Mouse (Mus musculus): ENCODE data around the gene Ptpra.
A peak's percentile ranks its signal among the peaks of the same experiment; 100 is the strongest.

The Ptpra gene

DNA sequence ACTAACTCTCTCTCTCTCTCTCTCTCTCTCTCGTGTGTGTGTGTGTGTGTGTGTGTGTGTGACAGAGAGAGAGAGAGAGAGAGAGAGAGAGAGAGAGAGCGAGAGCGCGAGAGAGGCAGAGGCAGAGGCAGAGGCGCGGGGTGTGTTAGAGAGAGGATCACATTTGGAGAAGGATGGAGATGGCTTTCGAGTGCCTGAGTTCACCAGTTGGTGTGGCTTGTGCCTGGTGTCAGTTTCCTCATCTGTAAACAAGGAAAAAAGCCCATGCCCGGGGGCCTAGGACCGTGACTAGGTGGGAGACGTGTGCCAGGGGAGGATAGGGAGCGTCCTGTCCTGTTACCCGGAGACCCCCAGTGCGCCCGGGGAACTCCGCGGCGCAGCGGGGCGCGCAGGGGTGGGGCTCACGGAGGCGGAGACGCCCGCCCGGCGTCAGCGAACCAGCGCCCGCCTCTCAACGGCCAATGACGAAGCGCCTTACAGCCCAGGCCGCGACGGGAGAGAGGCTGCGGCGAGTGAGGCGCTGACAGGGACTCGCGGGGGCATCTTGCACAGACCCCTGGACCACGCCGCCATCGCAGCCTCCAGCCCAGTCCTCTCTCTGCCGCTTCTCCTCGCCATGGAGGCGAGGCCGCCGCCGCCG is at the start of gene Ptpra:
TSS of gene Ptpra (plus strand) at position 485 of the 640 bp plus-strand sequence.
- peak; percentile 92 for DNase-seq (ENCODE audit: low spot score)

DNA sequence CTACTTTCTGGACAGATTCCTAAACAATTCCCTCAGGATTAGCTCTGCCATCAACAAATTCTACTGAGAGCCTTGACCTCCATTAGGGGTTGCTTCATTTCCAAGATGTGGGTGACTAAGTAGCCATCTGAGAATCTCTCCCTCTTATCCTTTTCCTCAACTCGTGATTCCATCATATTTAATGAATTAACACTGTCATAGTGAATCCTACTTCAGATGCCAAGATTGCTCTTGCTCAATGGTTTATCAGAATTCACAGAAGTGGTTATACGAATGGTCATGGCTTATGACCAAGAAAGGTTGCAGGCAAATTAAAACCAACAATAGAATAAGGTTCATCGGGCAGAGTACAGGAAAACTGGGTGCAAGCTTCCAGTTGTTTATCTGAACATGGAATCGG is 48.2 kb upstream of the Ptpra start:
- no peak for DNase-seq (ENCODE audit: low spot score)

DNA sequence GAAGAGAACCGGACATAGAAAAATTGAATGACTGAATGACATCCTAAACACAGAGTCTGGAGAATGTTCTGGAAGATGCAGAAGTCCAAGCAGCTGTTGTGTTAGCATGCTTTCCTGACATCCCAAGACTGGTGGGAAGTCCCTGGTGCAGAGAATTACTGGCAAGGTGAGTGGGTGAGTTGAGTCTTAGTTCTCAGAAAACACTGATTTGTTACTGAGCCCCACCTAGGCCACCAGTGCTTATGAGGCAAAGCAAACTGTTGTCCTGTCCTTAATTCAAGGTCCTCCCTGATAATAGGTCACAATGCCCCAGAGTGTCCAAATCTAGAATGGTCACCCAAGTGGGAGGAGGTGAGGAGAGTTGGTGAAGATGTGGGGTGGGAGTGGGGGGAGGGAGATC is 45.1 kb upstream of the Ptpra start, which contains the start of the genes Gm28372 and 1700020A23Rik:
TSS of gene Gm28372 (plus strand) at position 301 of the 400 bp plus-strand sequence.
TSS of gene 1700020A23Rik (plus strand) at position 321 of the 400 bp plus-strand sequence.
- no peak for DNase-seq (ENCODE audit: low spot score)

DNA sequence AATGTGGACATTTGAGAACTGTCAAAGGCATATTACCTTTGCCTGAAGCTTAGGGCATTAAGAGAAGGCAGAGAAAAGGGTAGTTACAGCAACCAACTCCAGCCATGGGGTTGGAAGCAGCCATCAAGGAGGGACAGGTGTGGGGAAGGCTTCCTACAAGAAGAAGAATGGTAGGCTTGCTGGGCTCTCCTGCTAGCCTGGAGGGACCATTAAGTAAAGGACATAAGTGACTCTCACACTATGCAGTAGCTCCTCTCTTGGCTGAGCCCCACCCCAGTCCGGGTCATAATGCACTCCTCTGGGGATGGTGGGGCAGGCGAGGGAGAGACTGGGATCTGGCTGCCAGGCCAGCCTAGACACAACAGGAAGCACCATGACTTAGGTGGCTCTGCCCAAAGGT is 43.9 kb upstream of the Ptpra start, which contains the start of gene Tmem239:
TSS of gene Tmem239 (plus strand) at position 301 of the 400 bp plus-strand sequence.
- no peak for DNase-seq (ENCODE audit: low spot score)

DNA sequence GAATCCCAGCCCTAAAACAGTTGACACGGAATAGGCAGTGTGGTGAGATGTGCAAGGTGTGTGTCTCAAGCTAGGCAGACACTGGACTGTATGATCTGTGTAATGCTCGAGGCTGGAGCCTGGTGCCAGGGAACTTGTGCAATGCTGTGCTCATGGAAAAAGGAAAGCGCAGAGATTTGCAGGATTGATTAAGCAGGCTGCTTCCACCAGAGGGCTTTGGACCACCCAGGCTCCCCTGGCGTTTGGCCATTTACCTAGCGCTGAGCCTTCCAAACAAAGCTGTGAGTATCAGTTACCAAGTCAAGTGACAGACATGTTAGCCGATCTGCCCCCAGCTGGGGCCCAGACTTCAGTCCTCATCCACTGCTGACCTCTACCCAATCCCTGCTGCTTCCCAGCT is 41.9 kb upstream of the Ptpra start:
- no peak for DNase-seq (ENCODE audit: low spot score)

DNA sequence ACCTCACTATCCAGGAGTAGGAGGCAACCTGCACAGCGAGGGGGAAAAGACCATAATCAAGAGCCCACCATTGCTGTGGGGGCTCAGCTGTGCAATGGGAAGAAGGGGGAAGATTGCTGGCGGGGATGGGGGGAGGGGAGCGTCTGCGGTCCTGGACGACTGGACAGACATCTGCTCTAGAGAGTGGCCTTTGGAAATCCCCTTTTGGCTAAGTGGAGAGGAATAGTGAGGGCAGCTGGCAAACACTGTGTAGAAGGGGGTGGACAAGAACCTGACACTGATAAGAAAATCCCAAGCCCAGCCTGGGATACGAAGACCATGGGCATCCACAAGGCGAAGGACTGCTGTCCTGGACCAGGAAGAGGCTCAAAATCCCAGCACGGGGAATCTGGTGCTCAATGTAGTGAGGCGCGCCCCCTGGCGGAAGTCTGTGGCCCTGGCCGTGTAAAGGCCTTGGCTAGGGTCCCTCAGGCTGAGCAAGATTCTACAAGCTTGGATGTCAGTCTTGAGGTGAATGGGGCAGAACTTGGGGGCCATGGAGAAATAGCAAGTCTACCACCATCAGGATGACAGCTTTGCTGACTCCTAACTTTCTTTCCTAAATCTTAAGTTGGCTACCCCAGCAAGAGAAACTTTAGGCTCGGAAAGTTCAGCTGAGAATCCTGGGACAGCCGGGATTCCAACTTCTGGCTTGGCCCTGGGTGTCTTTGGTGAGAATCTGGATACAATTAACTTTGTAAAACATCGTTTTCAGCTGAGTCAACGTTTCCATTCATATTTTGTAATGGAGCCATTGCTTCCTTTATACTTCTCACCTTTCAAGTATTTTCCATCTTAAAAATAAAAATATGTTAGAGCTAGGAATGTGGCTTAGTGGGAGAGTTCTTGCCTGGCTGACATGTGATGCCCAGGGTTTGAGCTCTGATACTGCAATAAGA is 38.3 kb upstream of the Ptpra start:
- DNase-seq (ENCODE audit: low spot score), result peak; percentile 83

DNA sequence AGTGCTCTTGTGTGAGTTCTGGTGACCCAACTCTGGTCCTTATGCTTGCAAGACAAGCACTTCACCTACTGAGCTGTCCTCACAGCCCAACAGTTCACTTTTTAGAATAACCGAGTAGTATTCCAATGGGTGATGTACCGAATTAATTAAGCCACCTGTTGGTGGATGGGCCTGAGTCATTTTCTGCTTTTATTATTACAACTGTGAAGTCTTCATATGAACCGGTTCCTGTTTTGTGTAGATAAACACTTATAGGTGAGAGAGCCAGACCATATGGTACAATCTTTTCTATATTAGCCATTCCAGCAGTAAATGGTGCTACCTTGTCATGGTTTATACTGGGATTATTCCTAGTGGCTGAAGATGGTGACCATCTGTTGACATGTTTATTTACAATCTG is 37.3 kb upstream of the Ptpra start:
- no peak for DNase-seq (ENCODE audit: low spot score)

DNA sequence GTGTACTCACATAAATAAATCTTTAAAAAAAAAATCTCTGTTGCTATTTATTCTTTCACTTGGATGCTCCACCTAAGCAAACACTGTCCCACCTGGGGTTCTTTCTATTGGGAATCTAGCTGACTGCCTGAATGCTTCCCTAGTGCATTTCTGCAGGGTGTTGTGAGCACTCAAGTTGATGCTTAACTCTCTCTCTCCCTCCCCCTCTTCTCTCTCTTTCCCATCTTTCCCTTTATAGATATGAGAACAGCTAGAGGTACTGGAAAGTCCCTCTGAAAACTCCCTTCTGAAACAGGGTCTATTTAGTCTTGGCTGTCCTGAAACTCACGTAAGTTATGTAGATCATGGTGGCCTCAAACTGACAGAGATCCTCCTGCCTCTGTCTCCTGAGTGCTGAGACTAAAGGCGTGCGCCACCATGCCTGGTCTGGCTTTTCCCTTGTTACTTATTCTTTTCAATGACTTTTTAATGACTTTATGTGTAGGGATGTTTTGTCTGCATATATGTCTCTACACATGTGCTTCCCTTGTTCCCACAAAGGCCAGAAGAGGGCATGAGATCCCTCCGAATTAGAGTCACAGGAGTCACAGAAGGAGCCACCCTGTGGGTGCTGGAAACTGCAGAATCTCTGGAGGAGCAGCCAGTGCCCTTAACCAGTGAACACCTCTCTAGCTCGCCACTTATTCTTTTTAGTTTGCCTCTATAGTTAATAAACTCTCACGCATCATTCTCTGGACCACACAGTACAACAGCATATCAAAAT is 35.8 kb upstream of the Ptpra start:
- no peak for DNase-seq (ENCODE audit: low spot score)

DNA sequence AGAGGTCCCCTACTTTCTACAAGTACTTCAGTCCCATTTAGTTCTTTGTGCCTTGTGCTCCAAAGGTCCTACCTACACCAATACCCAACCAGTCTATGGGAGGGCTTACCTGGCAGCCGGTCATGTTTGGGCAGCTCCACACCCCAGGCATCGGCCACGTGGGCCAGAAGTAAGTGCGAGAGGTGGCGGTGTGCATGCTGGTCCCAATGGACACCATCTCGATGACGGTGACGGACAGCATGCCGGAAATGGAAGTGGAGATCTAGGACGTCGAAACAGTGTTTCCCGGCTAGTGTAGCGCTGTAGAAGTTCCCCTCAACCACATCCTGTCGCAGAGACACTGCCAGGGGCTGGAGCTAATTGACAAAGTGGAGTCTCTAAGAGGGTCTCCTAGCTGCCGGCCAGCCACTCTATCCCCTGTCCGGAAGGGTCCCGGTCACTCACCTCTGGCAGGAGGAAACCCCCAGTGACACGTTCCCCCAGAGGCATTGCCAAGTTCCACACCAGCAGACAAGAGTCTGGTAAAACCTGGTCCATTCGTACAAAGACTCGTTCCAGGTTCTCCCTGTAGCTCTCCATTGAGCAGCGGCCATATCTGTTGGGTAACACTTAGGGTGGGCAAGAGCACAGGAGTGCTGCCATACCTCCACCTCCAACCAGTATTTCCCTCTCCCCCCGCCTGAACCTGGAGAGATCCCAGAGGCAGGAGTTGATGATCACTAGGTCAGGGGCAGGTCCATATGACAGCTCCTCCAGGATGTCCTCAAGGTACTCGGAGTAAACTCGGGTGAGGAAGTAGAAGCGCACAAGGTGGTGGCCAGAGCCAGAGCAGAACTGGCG is 28.1 kb upstream of the Ptpra start:
- DNase-seq (ENCODE audit: low spot score), result no peak

DNA sequence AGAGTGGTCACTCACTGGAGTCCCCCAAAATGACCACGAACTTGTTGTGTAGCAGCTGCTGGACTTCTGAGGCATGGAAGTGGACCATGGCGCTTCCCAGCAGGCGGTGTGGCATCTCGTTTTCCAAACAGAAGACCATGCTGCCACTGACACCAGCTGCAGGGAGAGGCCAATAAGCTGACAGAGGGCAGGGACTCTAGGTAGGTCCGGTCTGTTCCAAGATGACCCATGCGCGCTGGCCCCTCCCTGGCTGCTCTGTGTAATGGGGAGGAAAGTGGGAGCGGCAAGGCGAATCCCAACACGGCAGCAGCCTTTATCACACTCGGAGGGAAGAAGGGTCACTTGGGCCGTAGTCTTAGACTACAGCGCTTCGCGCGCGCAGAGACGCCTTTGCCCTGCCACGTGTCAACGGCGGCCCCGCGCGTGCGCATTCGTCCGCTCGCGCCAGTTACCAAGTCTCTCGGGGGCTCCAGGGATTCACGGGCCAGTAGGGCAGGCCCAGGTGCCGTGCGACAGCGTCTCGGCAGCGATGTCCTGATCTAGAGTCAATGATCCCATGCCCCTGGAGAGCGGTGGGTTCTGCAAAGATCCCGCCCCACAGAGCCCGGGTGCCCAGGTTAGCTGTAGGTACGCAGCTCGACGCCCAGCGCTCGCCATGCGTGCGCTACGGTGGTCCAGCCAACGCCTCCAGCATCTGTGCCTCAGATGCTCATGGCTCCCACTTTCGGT is 26.5 kb upstream of the Ptpra start:
- peak; percentile 73 for DNase-seq (ENCODE audit: low spot score)

DNA sequence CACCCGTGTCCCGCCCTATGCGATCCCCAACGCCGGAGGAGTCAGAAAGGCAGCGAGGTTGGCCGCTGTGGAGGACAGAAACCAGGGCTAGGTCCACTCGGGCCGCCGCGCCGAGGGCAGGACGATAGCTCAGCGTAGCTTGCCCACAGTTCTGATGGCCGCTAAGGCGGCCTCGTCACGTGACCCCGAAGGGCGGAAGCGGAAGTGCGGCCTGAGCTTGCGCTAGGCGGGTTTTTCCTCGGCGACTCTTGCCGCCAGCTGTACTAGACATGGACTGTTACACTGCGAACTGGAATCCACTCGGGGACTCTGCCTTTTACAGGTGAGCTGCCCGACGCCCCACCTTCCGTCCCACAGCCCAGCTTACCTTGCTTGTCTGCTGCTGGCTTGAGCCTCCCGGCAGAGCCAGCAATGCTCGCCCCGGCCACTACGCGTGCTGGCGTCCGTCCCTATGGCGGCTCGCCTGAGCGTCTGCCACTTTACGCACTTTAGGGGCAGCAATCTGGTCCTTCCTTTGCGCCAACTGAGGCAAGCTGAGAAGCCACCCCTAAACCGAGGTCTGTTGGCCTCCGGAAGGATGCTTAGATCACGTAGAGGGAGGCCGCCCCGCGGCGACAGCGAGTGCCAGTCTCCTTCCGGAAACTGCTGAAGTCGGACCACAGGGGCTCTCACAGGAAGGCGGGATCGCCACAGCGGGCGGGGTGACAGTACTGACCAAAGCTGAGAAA is 25.8 kb upstream of the Ptpra start, which contains the start of the genes Vps16 and Pced1a:
TSS of gene Vps16 (plus strand) at position 214 of the 728 bp plus-strand sequence.
TSS of gene Pced1a (minus strand) at position 576 of the 728 bp plus-strand sequence.
- DNase-seq (ENCODE audit: low spot score), result peak; percentile 88

DNA sequence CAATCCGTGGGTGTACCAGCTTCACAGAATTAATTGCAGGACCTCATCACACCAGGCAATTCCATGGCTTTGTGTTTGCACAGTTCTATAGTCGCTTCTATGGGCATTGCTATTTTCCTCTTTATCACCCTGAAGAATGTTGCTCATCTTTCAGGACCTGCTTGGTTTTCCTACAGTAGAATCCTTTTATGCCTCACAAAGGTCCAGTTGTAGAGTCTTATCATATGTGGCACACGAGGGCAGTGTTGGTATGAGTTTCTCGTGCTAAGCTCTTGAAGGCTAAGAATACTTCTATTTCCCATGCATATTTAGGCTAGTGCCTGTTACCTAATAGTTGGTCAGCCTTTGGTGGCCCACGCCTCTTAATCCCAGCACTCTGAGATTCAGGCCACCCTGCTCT is 25.0 kb upstream of the Ptpra start:
- no peak for DNase-seq (ENCODE audit: low spot score)

DNA sequence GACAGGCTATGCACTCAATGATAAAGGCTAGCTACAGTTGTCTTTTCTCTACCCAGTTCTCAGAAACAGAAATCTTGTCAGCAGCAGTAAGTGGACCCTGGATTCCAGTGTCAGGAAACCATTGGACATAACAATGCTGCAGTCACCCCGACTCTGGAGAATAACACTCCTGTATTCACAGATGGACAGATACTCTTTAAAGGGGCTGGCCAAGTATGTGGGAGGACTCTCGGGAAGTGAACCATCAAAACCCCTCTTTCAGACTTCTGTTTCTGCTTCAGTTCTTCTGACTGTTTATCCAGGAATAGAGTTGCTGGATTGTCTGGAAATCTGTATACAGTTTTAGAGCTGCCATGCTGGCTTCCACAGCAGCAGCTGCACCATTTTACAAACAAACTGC is 20.2 kb upstream of the Ptpra start:
- no peak for DNase-seq (ENCODE audit: low spot score)

DNA sequence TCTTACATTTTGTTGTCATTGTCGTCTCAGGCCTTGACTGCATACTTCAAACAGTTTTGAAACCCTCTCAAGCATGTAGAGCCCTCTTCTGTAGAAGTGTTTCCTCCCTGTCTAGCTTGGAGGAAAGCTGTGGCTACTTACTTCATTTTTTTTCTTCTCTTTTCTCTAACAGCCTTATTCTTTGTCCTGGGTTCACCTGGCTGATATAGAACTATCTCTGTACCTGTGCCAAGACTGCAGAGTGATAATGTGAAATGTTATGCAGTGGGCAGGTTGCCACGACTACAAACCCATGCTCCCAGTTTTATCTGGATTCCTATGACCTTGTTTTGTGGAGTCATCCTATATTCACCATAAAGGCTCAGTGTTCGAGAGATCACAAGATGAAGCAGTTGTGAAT is 19.6 kb upstream of the Ptpra start:
- DNase-seq (ENCODE audit: low spot score), result no peak

DNA sequence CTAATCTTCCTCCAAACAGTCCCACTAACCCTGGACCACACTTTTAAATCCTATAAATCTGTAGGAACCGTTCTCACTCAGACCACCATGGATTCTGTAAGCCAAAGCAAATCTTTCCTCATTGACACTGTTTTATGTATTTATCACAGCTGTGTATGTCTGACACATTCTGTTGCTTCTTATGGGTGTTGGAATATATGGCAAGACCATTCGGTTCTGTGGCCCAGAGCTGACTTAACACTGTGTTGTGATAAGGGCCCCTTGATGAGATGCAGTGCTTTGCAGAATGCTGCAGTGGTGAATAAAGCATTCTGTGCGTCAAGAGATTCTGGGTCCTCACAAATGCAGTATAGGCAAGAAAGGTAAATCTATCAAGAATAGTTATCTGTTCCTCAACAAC is 17.9 kb upstream of the Ptpra start:
- DNase-seq (ENCODE audit: low spot score), result no peak

DNA sequence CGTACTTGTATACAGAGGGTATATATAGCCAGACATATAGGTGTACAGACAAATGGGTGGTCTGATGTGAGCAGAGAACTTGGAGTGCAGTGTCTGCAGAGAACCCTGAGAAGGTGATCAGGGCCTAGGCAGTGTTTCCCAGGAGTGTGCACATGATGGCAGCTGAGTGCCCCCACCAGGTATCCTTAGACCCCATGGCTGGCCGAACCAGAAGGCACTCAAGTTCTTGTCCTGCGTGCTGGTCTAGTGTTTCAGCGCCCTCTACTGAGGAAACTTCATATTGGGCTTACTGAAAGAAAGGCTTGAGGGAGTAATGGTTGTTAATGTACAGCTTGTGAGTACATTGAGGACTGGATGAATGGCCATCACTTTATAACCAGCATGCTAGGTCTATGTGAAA is 16.9 kb upstream of the Ptpra start:
- DNase-seq (ENCODE audit: low spot score), result no peak

DNA sequence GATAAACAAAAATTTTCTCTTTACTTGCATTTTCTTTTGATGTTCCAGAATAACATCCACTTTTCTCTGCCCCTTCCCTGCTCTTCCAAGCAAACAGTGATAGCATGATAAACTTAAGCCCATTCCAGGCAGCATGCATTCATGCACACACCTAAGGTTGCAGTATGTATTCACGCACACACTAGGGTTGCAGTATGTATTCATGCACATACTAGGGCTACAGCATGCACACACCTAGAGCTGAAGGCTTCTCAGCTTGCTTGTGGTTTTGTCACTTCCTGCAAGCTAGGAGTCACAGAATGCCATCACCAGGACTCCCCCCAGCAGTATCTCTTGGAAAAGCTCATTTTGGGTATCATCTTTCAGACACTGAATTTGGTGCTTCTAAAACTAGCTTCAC is 13.3 kb upstream of the Ptpra start:
- no peak for DNase-seq (ENCODE audit: low spot score)

DNA sequence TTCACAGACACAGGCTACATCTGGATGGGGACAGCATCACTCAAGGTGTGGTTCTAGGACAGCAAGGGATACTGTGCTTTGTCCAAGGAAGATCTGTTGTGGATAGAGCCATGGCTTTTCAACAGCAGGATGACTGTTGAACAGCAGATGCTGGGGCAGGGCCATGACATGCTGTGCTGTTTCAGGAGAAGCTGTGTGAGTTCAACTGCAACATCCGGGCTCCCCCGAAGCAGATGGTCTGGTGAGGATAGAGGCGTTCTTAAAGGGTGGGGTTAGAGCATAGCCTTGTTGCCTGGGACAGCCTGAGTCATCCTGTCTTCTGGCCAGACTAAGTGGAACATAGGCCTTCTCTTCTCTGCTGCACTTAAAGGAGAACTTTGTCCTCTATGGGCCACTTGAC is 11.2 kb upstream of the Ptpra start:
- no peak for DNase-seq (ENCODE audit: low spot score)

DNA sequence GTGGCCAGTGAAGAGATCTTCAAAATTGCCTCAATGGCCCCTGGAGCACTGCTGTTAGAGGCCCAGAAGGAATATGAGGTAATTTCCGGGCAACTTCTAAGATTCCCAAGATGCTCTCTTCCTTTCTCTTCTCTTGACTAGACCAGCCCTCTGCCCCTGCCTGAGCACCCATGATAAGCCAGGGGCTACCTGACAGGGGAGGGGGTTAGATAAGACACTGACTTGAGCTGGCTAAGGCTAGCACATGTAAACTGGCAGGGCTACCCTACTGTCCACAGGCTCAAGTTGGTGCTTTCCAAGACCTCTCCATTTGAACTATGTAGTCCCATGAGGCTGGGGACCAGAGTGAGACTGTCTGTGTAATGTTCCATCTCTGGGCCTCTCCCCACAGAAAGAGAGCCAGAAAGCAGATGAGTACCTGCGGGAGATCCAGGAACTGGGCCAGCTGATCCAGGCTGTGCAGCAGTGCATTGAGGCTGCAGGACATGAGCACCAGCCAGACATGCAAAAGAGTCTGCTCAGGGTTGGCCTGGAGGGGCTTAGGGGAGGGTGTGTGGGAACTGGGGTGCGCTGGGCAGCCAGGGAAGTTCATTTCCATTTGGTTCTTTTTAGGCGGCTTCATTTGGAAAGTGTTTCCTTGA is 10.1 kb upstream of the Ptpra start:
- DNase-seq (ENCODE audit: low spot score), result no peak

All from ovary, postnatal 10 days (tissue).